Mouse (Mus musculus): ENCODE measurements around the gene Cct6b. TPM values are rescaled to one million over a fixed set of nuclear protein-coding genes. Genes with fewer than 3 reads are reported as not detected.

Gene Cct6b
- polyA plus RNA-seq, 1 experiment: 89.2 TPM

DNA sequence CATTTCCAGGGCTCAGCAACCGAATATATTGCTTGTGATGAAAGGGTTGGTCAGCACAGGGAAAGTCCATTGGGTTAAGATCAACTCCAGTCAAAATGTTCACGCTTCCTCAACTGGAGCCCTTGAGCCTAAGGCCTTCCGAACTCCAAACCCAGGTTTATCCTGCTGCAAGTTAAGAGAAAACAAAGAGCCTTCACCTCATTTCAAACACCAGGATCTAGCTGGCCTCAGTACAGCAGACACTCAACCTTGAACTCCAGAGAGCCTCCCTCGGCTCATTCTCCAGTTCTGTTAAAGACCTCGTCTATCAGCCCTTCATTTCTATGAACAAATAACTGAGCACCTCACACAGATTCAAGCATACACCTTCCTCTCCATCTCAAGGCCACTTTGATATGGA lies 16.0 kb upstream of the Cct6b start:
- Histone ChIP-seq H3K27ac (ENCODE audit: control insufficient read depth, insufficient read depth, low read depth, low read length) (peak overlapping the region; percentile 97), H3K4me3 (ENCODE audit: control insufficient read depth, low read depth, low read length) (peak overlapping the region; percentile 91)
- TF ChIP-seq POLR2A (IDR thresholded peaks at IDR 0.05; ENCODE audit: control insufficient read depth, low read depth, low read length): no peak
- no peak for TF ChIP-seq CTCF (IDR thresholded peaks at IDR 0.05; ENCODE audit: control insufficient read depth, insufficient read depth, insufficient replicate concordance, low read depth, low read length)

DNA sequence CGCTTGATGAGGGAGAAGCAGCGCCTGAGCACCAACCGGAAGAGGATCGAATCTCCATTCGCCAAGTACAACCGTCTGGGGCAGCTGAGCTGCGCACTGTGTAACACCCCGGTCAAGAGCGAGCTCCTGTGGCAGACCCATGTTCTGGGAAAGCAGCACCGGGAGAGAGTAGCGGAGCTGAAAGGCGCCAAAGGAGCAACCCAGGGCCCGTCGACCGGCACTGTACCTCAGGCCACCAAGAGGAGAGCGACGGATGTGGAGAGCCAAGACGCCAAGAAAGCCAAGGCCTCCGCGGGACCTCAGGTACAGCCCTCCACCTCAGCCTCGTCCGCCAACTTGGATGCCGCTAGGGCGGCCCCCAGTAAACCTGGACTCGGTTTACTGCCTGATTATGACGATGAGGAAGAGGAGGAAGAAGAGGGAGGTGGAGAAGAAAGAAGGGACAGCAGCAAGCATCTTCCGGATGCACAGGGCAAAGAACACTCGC lies 360 bp upstream of the Cct6b start:
- peak overlapping the region; percentile 97 for H3K27ac ChIP-seq (ENCODE audit: control insufficient read depth, insufficient read depth, low read depth, low read length)
- peaks cover 8% of the 10 kb centered on the region for H3K4me1 ChIP-seq (ENCODE audit: control insufficient read depth, insufficient read depth, low read length)
- H3K27me3 ChIP-seq (ENCODE audit: control insufficient read depth, insufficient read depth, low read length): no peaks in the 10 kb centered on the region

More for the DNA sequence above, 16.0 kb upstream of the Cct6b start:
- Histone ChIP-seq H3K4me1 (ENCODE audit: control insufficient read depth, insufficient read depth, low read length) (peaks cover 6% of the 10 kb centered on the region), H3K27me3 (ENCODE audit: control insufficient read depth, insufficient read depth, low read length) (no peaks in the 10 kb centered on the region), H3K36me3 (ENCODE audit: control insufficient read depth, insufficient read depth, low read length) (peaks cover 2% of the 10 kb centered on the region)

DNA sequence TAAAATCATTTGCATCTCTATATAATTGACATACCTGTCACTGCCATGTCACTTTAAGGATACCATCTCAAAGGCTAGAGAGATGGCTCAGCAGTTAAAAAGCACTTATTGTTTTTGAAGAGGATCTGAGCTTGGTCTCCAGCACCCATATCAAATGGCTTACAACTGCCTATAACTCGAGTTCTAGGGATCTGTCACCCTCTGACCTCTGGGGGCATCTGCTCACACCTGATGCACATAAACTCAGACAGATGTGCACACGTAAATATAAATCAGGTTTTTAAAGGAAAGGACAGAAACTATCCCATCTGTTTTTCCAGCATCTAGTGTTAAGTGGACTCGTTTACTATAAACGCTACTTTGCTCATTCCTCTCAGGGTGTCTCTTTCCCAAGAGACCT lies 860 bp downstream of the Cct6b start:
- H3K27ac ChIP-seq (ENCODE audit: control insufficient read depth, insufficient read depth, low read depth, low read length): peak overlapping the region; percentile 97
- no peaks in the 10 kb centered on the region for H3K36me3 ChIP-seq (ENCODE audit: control insufficient read depth, insufficient read depth, low read length)
- TF ChIP-seq POLR2A (IDR thresholded peaks at IDR 0.05; ENCODE audit: control insufficient read depth, low read depth, low read length): no peak
- TF ChIP-seq CTCF (IDR thresholded peaks at IDR 0.05; ENCODE audit: control insufficient read depth, insufficient read depth, insufficient replicate concordance, low read depth, low read length): no peak
- H3K4me1 ChIP-seq (ENCODE audit: control insufficient read depth, insufficient read depth, low read length): peaks cover 8% of the 10 kb centered on the region
- peak overlapping the region; percentile 98; the same call in 1 of the 2 replicates for H3K4me3 ChIP-seq (ENCODE audit: control insufficient read depth, low read depth, low read length)
- H3K27me3 ChIP-seq (ENCODE audit: control insufficient read depth, insufficient read depth, low read length): no peaks in the 10 kb centered on the region

More for the DNA sequence above, 360 bp upstream of the Cct6b start:
- no peak for TF ChIP-seq POLR2A (IDR thresholded peaks at IDR 0.05; ENCODE audit: control insufficient read depth, low read depth, low read length)
- TF ChIP-seq CTCF (IDR thresholded peaks at IDR 0.05; ENCODE audit: control insufficient read depth, insufficient read depth, insufficient replicate concordance, low read depth, low read length): no peak
- H3K4me3 ChIP-seq (ENCODE audit: control insufficient read depth, low read depth, low read length): peak overlapping the region; percentile 98
- H3K36me3 ChIP-seq (ENCODE audit: control insufficient read depth, insufficient read depth, low read length): no peaks in the 10 kb centered on the region

DNA sequence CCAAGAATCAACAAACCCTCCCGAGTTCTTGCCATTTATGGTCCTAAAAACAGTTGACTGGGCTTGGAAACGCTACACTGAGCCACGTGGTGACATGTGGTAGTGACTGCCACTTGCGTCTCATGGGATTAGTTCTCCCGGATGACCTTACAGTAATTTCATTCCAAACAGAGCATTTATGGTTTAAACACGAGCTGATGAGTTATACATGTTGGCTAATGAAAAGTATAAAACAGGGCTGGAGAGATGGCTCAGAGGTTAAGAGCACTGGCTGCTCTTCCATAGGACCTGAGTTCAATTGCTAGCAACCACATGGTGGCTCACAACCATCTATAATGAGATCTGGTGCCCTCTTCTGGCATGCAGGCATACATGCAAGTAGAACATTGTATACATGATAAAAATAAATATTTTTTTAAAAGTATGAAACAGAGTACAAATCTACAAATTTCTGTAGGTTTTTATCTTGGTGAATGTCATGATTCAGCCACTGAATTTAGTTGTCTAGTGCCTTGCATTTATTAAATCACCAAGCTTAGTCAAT lies 1.8 kb downstream of the Cct6b start:
- Histone ChIP-seq H3K4me1 (ENCODE audit: control insufficient read depth, insufficient read depth, low read length) (peaks cover 8% of the 10 kb centered on the region), H3K36me3 (ENCODE audit: control insufficient read depth, insufficient read depth, low read length) (no peaks in the 10 kb centered on the region), H3K27ac (ENCODE audit: control insufficient read depth, insufficient read depth, low read depth, low read length) (no peak overlapping the region), H3K27me3 (ENCODE audit: control insufficient read depth, insufficient read depth, low read length) (no peaks in the 10 kb centered on the region), H3K4me3 (ENCODE audit: control insufficient read depth, low read depth, low read length) (peak overlapping the region; percentile 3; the same call in 1 of the 2 replicates)
- no peak for TF ChIP-seq CTCF (IDR thresholded peaks at IDR 0.05; ENCODE audit: control insufficient read depth, insufficient read depth, insufficient replicate concordance, low read depth, low read length)
- no peak for TF ChIP-seq POLR2A (IDR thresholded peaks at IDR 0.05; ENCODE audit: control insufficient read depth, low read depth, low read length)

GRCm38 (mm10) chr11:82755919-82756318 lies 8.2 kb downstream of the Cct6b start:
- Histone ChIP-seq H3K27me3 (ENCODE audit: control insufficient read depth, insufficient read depth, low read length) (no peaks in the 10 kb centered on the region), H3K4me1 (ENCODE audit: control insufficient read depth, insufficient read depth, low read length) (no peaks in the 10 kb centered on the region), H3K36me3 (ENCODE audit: control insufficient read depth, insufficient read depth, low read length) (no peaks in the 10 kb centered on the region; the same call in 1 of the 2 replicates), H3K4me3 (ENCODE audit: control insufficient read depth, low read depth, low read length) (no peak overlapping the region), H3K27ac (ENCODE audit: control insufficient read depth, insufficient read depth, low read depth, low read length) (no peak overlapping the region)
- TF ChIP-seq POLR2A (IDR thresholded peaks at IDR 0.05; ENCODE audit: control insufficient read depth, low read depth, low read length): no peak

DNA sequence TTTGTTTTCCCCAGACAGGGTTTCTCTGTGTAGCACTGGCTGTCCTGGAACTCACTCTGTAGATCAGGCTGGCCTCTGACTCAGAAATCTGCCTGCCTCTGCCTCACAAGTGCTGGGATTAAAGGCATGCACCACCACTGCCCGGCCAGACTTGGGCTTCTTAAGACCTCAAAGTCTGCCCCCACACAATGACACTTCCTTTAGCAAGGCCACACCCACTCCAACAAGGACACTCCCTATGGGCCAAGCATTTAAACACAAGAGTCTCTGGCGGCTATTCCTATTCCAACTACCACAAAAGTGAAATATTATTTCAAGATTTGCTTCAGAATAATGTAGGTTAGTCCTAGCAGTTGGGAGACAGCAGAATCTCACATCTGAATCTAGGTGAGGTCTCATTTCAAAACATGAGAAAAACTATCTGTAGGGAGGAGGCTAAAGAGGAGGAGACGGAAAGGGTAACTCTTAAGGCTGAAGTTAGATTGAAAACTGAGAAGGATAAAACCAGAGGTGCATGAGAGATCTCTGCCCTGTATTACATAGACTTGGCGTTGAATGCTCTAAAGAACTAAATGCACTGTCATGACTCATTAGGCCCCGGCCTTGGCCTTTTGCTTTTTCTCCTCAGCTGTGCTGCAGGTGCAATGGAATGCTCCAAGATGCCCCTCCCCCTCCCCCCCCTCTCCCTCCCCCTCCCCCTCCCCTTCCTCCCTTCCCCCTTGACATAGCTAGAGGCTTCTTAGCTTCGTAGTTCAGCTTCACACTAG lies 11.6 kb downstream of the Cct6b start:
- no peak for TF ChIP-seq POLR2A (IDR thresholded peaks at IDR 0.05; ENCODE audit: control insufficient read depth, low read depth, low read length)
- no peak for TF ChIP-seq CTCF (IDR thresholded peaks at IDR 0.05; ENCODE audit: control insufficient read depth, insufficient read depth, insufficient replicate concordance, low read depth, low read length)
- Histone ChIP-seq H3K27me3 (ENCODE audit: control insufficient read depth, insufficient read depth, low read length) (no peaks in the 10 kb centered on the region), H3K36me3 (ENCODE audit: control insufficient read depth, insufficient read depth, low read length) (no peaks in the 10 kb centered on the region; the same call in 1 of the 2 replicates), H3K27ac (ENCODE audit: control insufficient read depth, insufficient read depth, low read depth, low read length) (no peak overlapping the region), H3K4me3 (ENCODE audit: control insufficient read depth, low read depth, low read length) (no peak overlapping the region), H3K4me1 (ENCODE audit: control insufficient read depth, insufficient read depth, low read length) (no peaks in the 10 kb centered on the region)

DNA sequence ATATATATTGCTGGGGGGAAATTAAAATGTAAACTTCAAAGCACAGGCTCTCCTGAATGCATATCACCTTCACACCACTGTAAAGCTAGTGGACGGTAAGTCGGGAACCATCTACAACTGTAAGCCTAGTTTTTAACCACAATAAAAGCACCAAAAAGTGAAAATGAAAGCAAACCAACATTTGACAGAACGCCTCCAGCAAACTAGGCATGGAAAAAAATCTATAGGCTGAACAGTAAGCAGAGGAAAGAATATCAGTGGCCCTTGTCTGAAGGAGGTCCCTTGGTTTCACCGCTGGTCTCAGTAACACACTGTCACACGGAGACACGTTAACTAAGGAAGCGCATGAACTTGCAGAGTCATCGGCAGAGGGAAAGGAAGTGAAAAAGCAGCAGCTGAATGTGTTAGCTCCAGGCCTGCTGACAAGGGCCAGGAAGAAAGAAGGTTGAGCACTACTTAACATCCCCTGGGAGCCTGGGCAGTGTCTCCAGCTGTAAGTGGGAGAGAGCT lies 17.2 kb downstream of the Cct6b start:
- H3K27ac ChIP-seq (ENCODE audit: control insufficient read depth, insufficient read depth, low read depth, low read length): no peak overlapping the region
- H3K36me3 ChIP-seq (ENCODE audit: control insufficient read depth, insufficient read depth, low read length): no peaks in the 10 kb centered on the region
- no peak for TF ChIP-seq POLR2A (IDR thresholded peaks at IDR 0.05; ENCODE audit: control insufficient read depth, low read depth, low read length)
- TF ChIP-seq CTCF (IDR thresholded peaks at IDR 0.05; ENCODE audit: control insufficient read depth, insufficient read depth, insufficient replicate concordance, low read depth, low read length): no peak
- H3K4me3 ChIP-seq (ENCODE audit: control insufficient read depth, low read depth, low read length): no peak overlapping the region
- H3K27me3 ChIP-seq (ENCODE audit: control insufficient read depth, insufficient read depth, low read length): no peaks in the 10 kb centered on the region
- no peaks in the 10 kb centered on the region for H3K4me1 ChIP-seq (ENCODE audit: control insufficient read depth, insufficient read depth, low read length)
